Mouse (Mus musculus): ENCODE measurements around the gene Ttc39b.

GRCm38 (mm10) chr4:83187324-83187723 is 136.7 kb downstream of the Ttc39b start:
- no peak for TF ChIP-seq CTCF (IDR thresholded peaks at IDR 0.05; ENCODE audit: low read depth, low read length)
- no peak for TF ChIP-seq POLR2A (IDR thresholded peaks at IDR 0.05; ENCODE audit: borderline replicate concordance, low read depth, low read length)
